Mouse (Mus musculus): ENCODE measurements at regions not wholly inside any gene's neighbourhood (a gene's known extent, or its start where the extent isn't known, plus 50 kb on each side); places are given as distances from the start of the nearest gene placed in this dataset.
"Not testable (repeated sequence)": the region's sequence is repeated elsewhere in the genome, so short reads cannot be mapped to it uniquely, and the experiment has no call there.

- TF ChIP-seq CTCF (IDR thresholded peaks at IDR 0.05; ENCODE audit: borderline replicate concordance, insufficient read depth, low read depth, low read length); POLR2A (IDR thresholded peaks at IDR 0.05; ENCODE audit: borderline replicate concordance, insufficient read depth, low read length): not testable (repeated sequence)
These were observed 302.8 kb upstream of the Cdh5 start for GRCm38 (mm10) chr8:103798630-103799029.
